Mouse (Mus musculus): ENCODE results near the gene Irak1.

DNA sequence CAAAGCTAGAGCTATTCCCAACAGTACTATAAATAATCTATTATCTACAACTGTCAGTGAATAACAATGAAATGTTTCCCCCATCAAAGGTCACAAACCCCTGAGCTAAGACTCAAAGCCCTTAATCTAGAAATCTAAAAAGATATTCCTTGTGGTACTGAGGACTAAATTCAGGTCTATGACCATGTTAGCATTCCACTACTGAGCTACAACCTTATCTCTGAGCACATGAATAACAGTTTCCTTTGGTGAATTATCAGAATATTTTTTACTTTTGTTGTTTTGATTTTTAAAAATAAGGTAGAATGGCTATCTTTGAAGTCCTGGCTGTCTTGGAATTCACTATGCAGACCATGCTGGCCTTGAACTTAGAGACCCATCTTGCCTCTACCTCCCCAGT lies 47.1 kb upstream of the Irak1 start:
- no peak for TF ChIP-seq CTCF (IDR thresholded peaks at IDR 0.05; ENCODE audit: low read depth)
- TF ChIP-seq EP300 (IDR thresholded peaks at IDR 0.05; ENCODE audit: low read depth): no peak

Measured in liver, embryonic 14.5 days (tissue).